Mouse (Mus musculus) brain, embryonic 14.5 days (tissue): ENCODE measurements at regions not wholly inside any gene's neighbourhood (a gene's known extent, or its start where the extent isn't known, plus 50 kb on each side); places are given as distances from the start of the nearest gene placed in this dataset.

Experiments
- DNase-seq: peaks from one replicate; pipeline ENCODE4 v3.0.0-alpha.2; 2011; ENCODE audit warnings: low read depth
- CTCF ChIP-seq: fragments of 200-500 bp; IDR thresholded peaks from 2 replicates; pipeline ENCODE4 v1.5.1; 2012; ENCODE audit warnings: inconsistent platforms, mild to moderate bottlenecking, moderate library complexity, borderline replicate concordance; ENCODE audit not compliant: insufficient read depth, insufficient read length; ENCODE audit errors: extremely low read depth
- POLR2A ChIP-seq: fragments of 200-500 bp; IDR thresholded peaks from 2 replicates; pipeline ENCODE4 v1.6.1; 2012; ENCODE audit warnings: mild to moderate bottlenecking, inconsistent platforms, borderline replicate concordance; ENCODE audit not compliant: poor library complexity, insufficient read depth, insufficient read length, severe bottlenecking; ENCODE audit errors: extremely low read depth

DNA sequence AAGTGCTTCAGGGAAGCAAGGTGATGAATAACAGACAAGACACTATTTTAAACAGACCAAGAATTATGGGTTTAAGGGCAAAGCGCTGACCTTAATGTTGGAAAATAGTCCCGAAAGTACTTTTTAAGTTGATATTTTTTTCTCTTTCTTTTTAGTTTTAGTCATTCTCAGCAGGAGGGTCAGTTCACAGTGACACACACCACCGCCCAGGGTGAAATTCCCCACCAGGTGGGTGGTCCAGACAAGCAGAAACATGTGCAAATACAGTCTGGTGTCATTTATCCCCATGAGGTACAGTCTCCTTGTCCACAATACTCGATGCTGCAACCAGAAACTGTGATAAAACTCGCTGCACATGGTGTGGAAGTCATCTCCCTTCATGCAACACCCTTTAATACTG, 435.5 kb downstream of the Fat4 start:
- no peak for DNase-seq
- TF ChIP-seq POLR2A, result no peak
- no peak for TF ChIP-seq CTCF

DNA sequence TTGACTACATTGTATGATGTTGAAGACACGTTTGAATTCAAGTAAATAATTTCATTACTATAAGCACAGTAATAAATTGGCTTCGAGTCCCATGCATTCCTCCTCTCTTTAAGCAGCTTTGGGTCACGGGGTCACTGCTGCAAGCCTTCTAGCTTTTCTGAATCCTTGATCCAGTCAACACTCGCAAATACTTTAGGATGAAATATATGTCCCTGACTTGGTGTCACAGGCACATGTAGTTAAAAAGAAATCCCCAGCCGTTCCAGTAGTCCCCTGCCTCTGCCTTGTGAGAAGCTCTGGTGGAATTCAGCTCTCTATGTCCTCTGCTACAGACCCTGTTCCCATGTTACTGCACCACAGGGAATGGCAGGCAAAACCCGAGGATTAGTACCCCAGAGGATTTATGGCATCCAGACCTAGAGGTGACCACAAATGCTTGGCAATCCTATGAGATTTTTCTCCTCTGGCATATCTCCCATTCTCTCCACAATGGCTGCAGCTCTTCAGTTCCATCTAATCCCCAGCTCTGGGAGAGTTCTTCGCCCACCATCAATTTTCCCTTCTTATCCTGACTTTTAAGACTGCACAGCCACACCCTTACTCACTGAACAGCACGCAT, 449.0 kb downstream of the Fat4 start:
- TF ChIP-seq CTCF (no peak), POLR2A (no peak)
- DNase-seq, result no peak

DNA sequence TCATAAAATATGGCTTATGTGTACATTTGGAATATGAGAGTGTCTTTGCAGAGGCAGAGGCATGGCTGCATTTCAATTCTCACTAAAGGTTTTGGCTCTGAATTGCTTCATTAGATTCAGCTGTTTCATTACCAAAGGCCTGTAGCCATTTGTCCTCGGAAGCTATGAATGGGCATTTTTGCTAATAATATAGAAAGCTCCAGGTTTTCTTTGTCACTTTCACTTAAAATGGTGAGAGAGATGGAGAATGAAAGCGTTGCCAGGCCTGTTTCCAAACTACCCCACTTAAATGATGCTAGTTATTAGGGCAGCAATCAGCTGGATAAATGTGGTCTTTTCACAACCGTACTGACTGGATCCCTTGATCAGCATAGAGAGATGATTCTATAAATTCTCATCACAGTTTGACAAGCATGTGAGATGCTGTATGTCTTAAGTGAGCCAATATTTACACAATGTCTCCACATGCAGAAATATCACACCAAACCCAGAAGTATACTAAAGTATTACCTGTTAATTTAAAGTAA, 454.5 kb downstream of the Fat4 start:
- no peak for TF ChIP-seq POLR2A
- TF ChIP-seq CTCF, result no peak
- DNase-seq, result peak; percentile 81

DNA sequence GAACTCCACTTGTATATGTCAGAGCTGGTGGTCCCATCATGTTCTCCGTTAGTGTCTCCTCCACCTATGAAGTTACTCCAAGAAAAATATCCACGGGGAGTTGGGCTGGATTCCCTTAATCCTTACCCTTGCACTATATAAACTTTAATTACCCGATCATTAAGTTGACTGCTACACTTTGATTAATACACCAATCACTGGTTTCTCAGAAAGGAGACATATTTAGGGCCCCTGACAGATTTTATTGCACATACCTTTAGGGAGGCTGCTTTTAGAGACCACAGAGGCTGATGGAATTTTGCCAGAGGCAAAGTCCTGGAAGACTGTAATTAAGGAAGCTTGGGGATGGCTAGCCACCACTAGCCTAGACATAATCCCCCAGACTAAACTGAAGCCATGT, 457.3 kb downstream of the Fat4 start:
- TF ChIP-seq CTCF (no peak), POLR2A (no peak)
- no peak for DNase-seq

DNA sequence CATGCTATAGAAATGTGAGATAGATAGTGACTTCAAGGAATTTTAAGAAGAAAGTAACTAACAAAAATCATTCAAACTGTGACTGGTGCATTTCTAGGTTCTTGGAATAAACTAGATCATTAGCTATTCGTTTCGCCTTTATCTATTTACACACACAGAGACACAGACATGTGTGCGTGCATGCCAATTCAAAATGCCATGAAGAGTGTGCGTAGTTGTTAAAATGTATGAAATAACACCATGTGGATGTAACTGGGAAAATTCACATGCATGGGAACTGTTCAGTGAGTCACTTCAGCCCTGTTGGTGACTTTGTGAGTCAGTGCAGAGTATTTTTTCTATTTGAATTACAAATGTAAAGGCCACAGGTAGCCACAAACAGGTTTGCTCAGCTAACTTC, 460.8 kb downstream of the Fat4 start:
- no peak for TF ChIP-seq CTCF
- TF ChIP-seq POLR2A, result no peak
- peak; percentile 55 for DNase-seq

DNA sequence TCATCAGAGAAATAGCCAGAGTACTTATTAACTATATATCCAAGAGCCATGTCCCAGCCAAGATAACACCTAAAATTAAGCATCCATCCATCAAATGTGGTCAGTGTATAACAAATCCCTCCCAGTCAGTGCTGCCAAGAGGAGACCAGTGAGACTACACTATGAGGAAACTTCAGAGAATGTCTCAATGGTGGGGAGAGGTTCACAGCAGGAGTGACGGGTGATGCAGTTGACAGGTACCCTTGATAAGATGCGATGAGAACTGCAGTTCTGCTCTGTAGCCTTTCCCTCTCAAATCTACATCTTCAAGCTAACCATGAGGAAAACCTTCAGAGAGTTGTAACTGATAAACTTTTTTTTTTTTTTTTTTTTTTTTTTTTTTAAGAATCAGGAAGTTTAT, 470.3 kb downstream of the Fat4 start:
- no peak for DNase-seq

DNA sequence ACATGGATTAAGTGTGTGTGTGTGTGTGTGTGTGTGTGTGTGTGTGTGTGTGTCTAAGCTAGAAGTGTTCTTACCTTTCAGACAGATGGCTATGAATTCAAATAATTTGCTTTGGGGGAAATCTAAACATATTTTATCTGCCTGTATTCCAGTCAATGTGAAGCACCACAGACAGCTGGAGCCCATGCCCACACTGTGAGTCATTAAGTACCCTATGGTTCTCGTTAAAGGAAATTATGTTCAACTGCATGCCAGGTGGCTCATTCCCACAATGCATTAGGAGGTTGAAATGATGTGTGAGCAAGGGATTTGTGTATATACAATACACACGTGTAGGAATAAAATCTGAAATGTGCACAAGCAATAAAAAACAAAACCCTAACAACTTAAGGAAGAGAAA, 473.5 kb downstream of the Fat4 start:
- DNase-seq, result peak; percentile 66
- no peak for TF ChIP-seq POLR2A
- no peak for TF ChIP-seq CTCF

More for the DNA sequence above, 470.3 kb downstream of the Fat4 start:
- TF ChIP-seq CTCF (no peak), POLR2A (no peak)

DNA sequence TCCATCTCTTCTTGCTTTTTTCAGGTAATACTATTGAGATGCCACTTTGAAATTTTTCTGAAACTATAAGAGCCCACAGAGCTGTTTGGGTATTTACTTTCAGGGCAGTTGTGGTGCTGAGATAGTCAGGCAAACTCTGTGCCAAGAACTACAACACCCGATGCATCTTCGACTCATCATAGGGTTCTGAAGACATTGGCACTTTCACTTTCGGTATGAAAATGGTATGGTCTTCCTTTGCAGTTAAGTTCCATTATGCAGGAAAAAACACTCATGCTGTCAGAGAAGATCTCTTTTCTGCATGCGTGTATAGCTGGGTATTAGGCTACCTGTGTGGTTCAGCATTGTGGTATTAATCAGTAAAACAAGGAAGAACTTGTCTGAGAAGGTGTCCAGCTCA, 484.2 kb downstream of the Fat4 start:
- no peak for DNase-seq
- TF ChIP-seq POLR2A, result no peak
- no peak for TF ChIP-seq CTCF

DNA sequence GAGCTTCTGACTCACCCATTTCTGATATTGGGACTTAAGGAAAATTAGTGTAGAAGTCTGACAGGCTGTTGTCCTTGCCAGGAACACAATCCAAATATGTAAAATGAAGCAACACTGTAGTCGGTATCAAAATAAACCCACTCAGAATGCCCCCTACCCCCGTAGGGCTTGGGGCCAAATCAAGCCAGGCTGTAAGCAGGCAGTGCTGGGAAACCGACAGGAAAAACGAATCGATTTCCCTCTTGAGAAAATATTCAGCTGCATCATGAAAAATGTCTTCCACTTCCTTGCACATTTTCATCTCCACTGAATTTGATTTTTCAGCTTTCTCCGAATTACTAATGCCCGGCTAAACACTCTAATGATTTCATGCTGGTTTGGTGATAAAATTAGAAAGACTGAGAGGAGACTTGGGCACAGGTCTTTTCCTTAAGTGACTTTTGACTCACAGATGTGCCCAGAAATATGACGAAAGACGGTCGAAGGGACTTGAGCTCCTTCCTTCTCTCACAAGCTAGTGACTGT, 485.7 kb downstream of the Fat4 start:
- TF ChIP-seq CTCF (no peak), POLR2A (no peak)
- peak; percentile 47 for DNase-seq

DNA sequence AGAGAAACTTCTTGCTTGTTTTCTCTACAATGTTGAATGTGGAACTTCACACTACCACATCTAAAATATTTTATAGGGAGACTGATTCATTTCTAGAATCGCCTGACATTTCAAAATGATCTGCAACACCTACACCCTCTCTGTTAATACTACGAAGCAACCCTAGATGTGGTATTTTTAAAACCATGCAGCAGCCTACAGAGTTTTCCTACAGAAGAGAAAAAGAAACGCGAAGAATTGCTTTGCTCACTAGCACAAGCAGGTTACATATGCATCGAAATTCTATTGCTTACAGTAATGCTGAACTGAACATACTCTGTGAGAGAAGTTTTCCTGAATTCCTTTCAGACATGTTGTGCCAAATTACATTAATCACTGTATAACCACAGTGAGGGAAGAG, 488.7 kb downstream of the Fat4 start:
- DNase-seq, result no peak
- no peak for TF ChIP-seq POLR2A
- no peak for TF ChIP-seq CTCF

DNA sequence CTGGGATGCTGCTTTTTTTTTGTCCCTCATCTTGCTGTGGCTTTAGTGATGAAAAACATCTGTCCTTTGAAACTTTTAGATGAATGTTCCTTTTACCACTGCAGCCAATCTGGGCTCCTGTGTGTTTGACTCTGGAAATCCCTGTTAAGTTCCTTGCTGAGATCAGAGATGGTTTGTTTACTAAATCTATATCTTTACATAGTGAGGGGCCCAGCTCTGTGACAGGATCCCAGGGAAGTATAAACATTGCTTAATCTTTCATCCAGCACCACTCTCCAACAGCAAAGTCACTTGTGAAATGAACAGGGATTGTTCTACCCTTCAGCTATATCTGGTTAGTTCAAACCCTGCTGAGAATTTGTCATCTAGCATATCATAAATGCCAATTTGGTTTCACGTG, 501.8 kb downstream of the Fat4 start:
- DNase-seq, result no peak
- no peak for TF ChIP-seq POLR2A
- TF ChIP-seq CTCF, result no peak

DNA sequence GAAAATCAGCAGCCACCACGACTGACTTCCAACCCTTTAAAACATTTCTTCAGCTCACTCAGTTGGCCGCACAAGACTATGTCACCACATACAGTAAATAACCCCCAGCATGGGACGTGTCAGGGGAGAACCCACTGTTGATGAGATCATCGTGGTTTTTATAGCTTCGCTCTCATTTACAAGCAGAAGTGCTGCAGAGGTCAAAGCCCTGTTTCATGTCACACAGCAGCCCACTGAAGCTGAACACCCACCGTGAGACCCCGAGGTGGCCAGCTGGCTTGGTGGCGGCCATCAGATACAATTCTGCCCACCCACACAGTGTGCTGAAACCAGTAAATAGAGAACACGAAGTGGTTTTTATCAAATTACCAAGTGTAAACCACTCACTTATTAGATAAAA, 503.7 kb downstream of the Fat4 start:
- TF ChIP-seq POLR2A (no peak), CTCF (no peak)
- DNase-seq, result peak; percentile 6

DNA sequence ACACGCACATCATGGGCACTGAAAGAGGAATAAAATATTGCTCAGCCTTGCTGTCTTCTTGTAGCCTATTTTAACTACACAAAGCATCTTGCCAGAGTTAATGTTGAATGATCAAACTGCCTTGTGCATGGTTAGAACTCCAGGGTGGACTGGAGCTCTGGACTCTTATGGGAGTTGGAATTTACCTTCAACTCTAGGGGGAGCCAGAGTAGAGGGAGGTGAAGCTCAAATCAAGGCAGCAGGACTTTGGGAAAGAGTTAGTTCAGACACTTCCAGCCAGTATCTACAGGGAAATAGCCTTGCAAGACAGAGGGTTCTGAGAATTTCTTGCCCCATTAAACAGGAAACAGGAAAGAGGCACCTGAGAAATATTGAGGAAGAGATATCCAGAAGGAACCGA, 505.3 kb downstream of the Fat4 start:
- TF ChIP-seq POLR2A (no peak), CTCF (no peak)
- DNase-seq, result peak; percentile 7

DNA sequence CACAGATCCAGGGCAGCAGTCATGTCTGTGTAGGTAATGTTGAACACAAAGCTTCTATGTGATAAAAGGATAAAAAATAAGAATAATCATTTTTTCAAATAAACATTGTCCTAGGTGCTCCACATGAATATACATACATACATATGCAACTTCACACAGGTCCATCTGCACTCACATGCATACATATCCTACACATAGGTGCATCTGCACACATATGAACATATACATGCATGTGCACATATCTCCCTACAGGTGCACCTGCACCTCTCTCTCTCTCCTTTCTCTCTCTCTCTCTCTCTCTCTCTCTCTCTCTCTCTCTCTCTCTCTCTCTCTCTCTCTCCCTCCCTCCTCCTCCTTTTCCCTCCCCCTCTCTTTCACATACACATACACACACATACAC, 509.9 kb downstream of the Fat4 start:
- TF ChIP-seq POLR2A, result no peak
- no peak for DNase-seq
